Mouse (Mus musculus): ENCODE results near the gene Tex33.

- TF ChIP-seq CTCF (IDR thresholded peaks at IDR 0.05; ENCODE audit: extremely low read depth, insufficient read length, insufficient replicate concordance, low read depth, low read length) (no peak), POLR2A (IDR thresholded peaks at IDR 0.05; ENCODE audit: low read depth, low read length) (no peak)
Measured at GRCm38 (mm10) chr15:78428391-78429138, 32.9 kb upstream of the Tex33 start, which contains the start of gene Kctd17.
